Mouse (Mus musculus): Measurements from ENCODE around the gene Fbxw10. TPM values are rescaled to one million over a fixed set of nuclear protein-coding genes. Genes with fewer than 3 reads are reported as not detected.

Fbxw10 gene
- total and polyA plus RNA-seq, 2 experiments from 2014 or later, result 0.33 to 0.86 TPM

- H3K4me2 ChIP-seq (ENCODE audit: low read depth), result peak overlapping the region; percentile 38; the same call in 1 of the 2 replicates
- ATAC-seq (peak; percentile 4; the same call in 1 of the 2 replicates), DNase-seq (peak; percentile 21)
- no peaks in the 10 kb centered on the region for H3K9me3 ChIP-seq (ENCODE audit: low read length)
- no peaks in the 10 kb centered on the region for H3K4me1 ChIP-seq (ENCODE audit: insufficient read depth)
- H3K27ac ChIP-seq (ENCODE audit: low read depth, low read length), result no peak overlapping the region
- H3K36me3 ChIP-seq (ENCODE audit: insufficient read depth), result no peaks in the 10 kb centered on the region
- WGBS, result 67% methylated on average over 6 of the region's 6 CpGs
- no peak overlapping the region for H3K9ac ChIP-seq
- no peaks in the 10 kb centered on the region for H3K27me3 ChIP-seq (ENCODE audit: insufficient read depth, low read length)
- no peak for TF ChIP-seq CTCF (IDR thresholded peaks at IDR 0.05; ENCODE audit: low read depth)
- H3K4me3 ChIP-seq (ENCODE audit: low read depth, low read length), result peak overlapping the region; percentile 32; the same call in 1 of the 2 replicates
Measured at GRCm38 (mm10) chr11:62919946-62920742, 73.3 kb downstream of the Fbxw10 start.

DNA sequence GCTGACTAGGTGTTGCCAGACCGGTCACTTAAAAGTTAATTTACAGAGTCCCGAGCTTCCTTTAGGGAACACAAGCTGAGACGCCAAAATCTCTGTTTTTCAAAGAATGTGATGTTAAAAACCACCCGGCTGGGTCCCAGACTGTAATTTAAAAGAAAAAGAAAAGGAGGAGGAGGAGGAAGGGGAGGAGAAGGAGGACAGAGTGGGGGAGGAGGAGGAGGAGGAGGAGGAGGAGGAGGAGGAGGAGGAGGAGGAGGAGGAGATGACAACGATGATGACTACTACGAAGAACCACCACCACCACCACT is 73.8 kb downstream of the Fbxw10 start:
- DNase-seq (no peak), ATAC-seq (peak; percentile 21)
- TF ChIP-seq CTCF (IDR thresholded peaks at IDR 0.05; ENCODE audit: low read depth), result no peak
- no peaks in the 10 kb centered on the region for H3K27me3 ChIP-seq (ENCODE audit: insufficient read depth, low read length)
- H3K9me3 ChIP-seq (ENCODE audit: low read length), result no peaks in the 10 kb centered on the region
- no peaks in the 10 kb centered on the region for H3K4me1 ChIP-seq (ENCODE audit: insufficient read depth)
- WGBS, result 14% methylated on average over 6 of the region's 6 CpGs
- H3K9ac ChIP-seq, result no peak overlapping the region
- peak overlapping the region; percentile 38 for H3K4me2 ChIP-seq (ENCODE audit: low read depth)
- peak overlapping the region; percentile 32 for H3K4me3 ChIP-seq (ENCODE audit: low read depth, low read length)
- no peak overlapping the region for H3K27ac ChIP-seq (ENCODE audit: low read depth, low read length)
- no peaks in the 10 kb centered on the region for H3K36me3 ChIP-seq (ENCODE audit: insufficient read depth)

GRCm38 (mm10) chr11:62921052-62921977 is 74.4 kb downstream of the Fbxw10 start:
- peak; percentile 95 for TF ChIP-seq CTCF (IDR thresholded peaks at IDR 0.05; ENCODE audit: low read depth)
- Histone ChIP-seq H3K27me3 (ENCODE audit: insufficient read depth, low read length) (no peaks in the 10 kb centered on the region), H3K9me3 (ENCODE audit: low read length) (no peaks in the 10 kb centered on the region), H3K36me3 (ENCODE audit: insufficient read depth) (no peaks in the 10 kb centered on the region), H3K9ac (no peak overlapping the region), H3K4me3 (ENCODE audit: low read depth, low read length) (peak overlapping the region; percentile 32), H3K4me2 (ENCODE audit: low read depth) (peak overlapping the region; percentile 38), H3K27ac (ENCODE audit: low read depth, low read length) (peak overlapping the region; percentile 64), H3K4me1 (ENCODE audit: insufficient read depth) (no peaks in the 10 kb centered on the region)
- ATAC-seq (peak; percentile 96), DNase-seq (peak; percentile 96)
- 31% methylated on average over 25 of the region's 25 CpGs for WGBS

DNA sequence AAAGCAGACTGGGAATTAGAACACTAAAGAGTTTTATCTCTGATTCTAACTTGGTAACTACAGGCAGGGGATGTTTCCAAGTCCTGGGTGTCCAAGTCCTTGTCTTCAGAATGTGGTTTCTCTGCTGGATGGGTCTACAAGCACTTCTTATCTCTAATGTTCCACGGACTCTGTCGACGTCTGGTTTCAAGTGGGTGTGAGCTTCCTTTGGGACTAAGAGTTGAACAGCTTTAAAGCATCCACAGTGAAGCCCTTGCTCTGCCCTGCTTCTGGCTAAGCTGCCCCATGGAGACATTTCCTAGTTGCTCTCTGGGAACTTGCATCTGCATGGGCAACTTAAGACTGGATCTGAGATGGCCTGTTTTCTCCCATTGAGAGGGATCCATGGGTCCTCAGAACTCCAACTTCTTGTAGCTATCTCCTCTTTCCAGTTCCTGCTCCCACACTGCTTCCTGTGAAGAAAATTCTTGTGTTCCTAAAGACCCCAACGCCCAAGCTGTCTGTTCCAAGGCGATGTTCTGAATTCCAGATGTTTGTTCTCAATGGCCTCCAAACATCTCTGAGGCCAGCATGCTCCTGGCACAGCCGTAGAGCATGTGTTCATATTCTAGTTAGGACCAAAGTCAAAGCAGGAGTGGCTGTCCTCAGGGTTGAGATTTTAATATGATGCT is 77.4 kb downstream of the Fbxw10 start:
- H3K9ac ChIP-seq, result no peak overlapping the region
- no peaks in the 10 kb centered on the region for H3K27me3 ChIP-seq (ENCODE audit: insufficient read depth, low read length)
- H3K4me1 ChIP-seq (ENCODE audit: insufficient read depth), result no peaks in the 10 kb centered on the region
- 94% methylated on average over 6 of the region's 6 CpGs for WGBS
- no peak overlapping the region for H3K4me2 ChIP-seq (ENCODE audit: low read depth)
- no peak overlapping the region for H3K4me3 ChIP-seq (ENCODE audit: low read depth, low read length)
- no peak overlapping the region for H3K27ac ChIP-seq (ENCODE audit: low read depth, low read length)
- H3K36me3 ChIP-seq (ENCODE audit: insufficient read depth), result no peaks in the 10 kb centered on the region
- H3K9me3 ChIP-seq (ENCODE audit: low read length), result no peaks in the 10 kb centered on the region
- TF ChIP-seq CTCF (IDR thresholded peaks at IDR 0.05; ENCODE audit: low read depth), result no peak
- ATAC-seq, result no peak
- DNase-seq, result no peak

Other genes with a start within 250 kb of the Fbxw10 start
- gene Lrrc75a, start 198.5 kb upstream of the Fbxw10 start, total RNA-seq (2014; rRNA removed), result 13.2 and 18.1 TPM in 2 replicates
- 6.5 and 7.1 TPM in 2 replicates for gene Lrrc75a, start 198.5 kb upstream of the Fbxw10 start, polyA plus RNA-seq (2015; fragmentation: Nextera tagmentation; extraction: Ambion mirVana)
- gene Mmgt2, start 198.4 kb upstream of the Fbxw10 start, total RNA-seq (2014; rRNA removed), result 22.6 and 37.0 TPM in 2 replicates
- 22.4 and 23.3 TPM in 2 replicates for gene Mmgt2, start 198.4 kb upstream of the Fbxw10 start, polyA plus RNA-seq (2015; fragmentation: Nextera tagmentation; extraction: Ambion mirVana)
- gene Zfp287, start 115.2 kb upstream of the Fbxw10 start, total RNA-seq (2014; rRNA removed), result 26.5 and 32.8 TPM in 2 replicates
- gene Zfp287, start 115.2 kb upstream of the Fbxw10 start, polyA plus RNA-seq (2015; fragmentation: Nextera tagmentation; extraction: Ambion mirVana), result 9.9 and 14.4 TPM in 2 replicates
- gene Gm10428, start 94.0 kb upstream of the Fbxw10 start, total RNA-seq (2014; rRNA removed), result not detected in 2 replicates
- not detected in 2 replicates for gene Gm10428, start 94.0 kb upstream of the Fbxw10 start, polyA plus RNA-seq (2015; fragmentation: Nextera tagmentation; extraction: Ambion mirVana)
- gene Zfp286, start 57.6 kb upstream of the Fbxw10 start, total RNA-seq (2014; rRNA removed), result 20.8 and 24.6 TPM in 2 replicates
- gene Zfp286, start 57.6 kb upstream of the Fbxw10 start, polyA plus RNA-seq (2015; fragmentation: Nextera tagmentation; extraction: Ambion mirVana), result 17.9 and 19.1 TPM in 2 replicates
- 4.8 and 5.8 TPM in 2 replicates for gene Trim16, start 26.8 kb upstream of the Fbxw10 start, total RNA-seq (2014; rRNA removed)
- gene Trim16, start 26.8 kb upstream of the Fbxw10 start, polyA plus RNA-seq (2015; fragmentation: Nextera tagmentation; extraction: Ambion mirVana), result 4.9 and 5.5 TPM in 2 replicates
- 30.7 and 30.8 TPM in 2 replicates for gene Tvp23b, start 32.4 kb downstream of the Fbxw10 start, total RNA-seq (2014; rRNA removed)
- gene Tvp23b, start 32.4 kb downstream of the Fbxw10 start, polyA plus RNA-seq (2015; fragmentation: Nextera tagmentation; extraction: Ambion mirVana), result 31.2 and 37.1 TPM in 2 replicates
- not detected in 2 replicates for gene Cdrt4, start 104.1 kb downstream of the Fbxw10 start, total RNA-seq (2014; rRNA removed)
- 0.28 TPM in 1 of 2 replicates, not detected in the other for gene Cdrt4, start 104.1 kb downstream of the Fbxw10 start, polyA plus RNA-seq (2015; fragmentation: Nextera tagmentation; extraction: Ambion mirVana)
- 0.19 TPM in 1 of 2 replicates, not detected in the other for gene Tekt3, start 214.6 kb downstream of the Fbxw10 start, total RNA-seq (2014; rRNA removed)
- 0.17 and 0.20 TPM in 2 replicates for gene Tekt3, start 214.6 kb downstream of the Fbxw10 start, polyA plus RNA-seq (2015; fragmentation: Nextera tagmentation; extraction: Ambion mirVana)

All from forebrain, postnatal 0 days (tissue).